Mouse (Mus musculus) lung, adult 2 months (tissue): ENCODE data around the gene Cdhr5.

Experiments
- CTCF ChIP-seq: fragments of 200-500 bp; IDR thresholded peaks from 2 replicates; pipeline ENCODE4 v1.5.1; 2011; ENCODE audit warnings: mild to moderate bottlenecking, low read length, control low read depth; ENCODE audit not compliant: insufficient read depth
- POLR2A ChIP-seq: fragments of 200-500 bp; IDR thresholded peaks from 2 replicates; pipeline ENCODE4 v1.6.1; 2011; ENCODE audit warnings: low read depth, mild to moderate bottlenecking, control low read depth, low read length, borderline replicate concordance; ENCODE audit errors: extremely low read depth

DNA sequence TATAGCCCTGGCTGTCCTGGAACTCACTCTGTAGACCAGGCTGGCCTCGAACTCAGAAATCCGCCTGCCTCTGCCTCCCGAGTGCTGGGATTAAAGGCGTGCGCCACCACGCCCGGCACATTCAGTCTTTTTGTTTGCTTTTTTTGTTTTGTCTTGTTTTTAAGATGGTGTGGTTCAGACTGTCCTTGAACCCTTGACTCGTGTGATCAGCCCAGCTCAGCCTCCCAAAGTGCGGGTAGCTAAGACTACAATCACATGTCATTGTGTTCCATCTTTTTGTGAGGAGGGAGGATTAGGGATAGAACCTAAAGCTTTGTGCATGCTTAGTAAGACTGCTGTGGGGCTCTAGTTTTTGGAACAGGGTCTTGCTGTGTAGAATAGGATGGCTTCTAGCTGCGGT is 45.0 kb downstream of the Cdhr5 start:
- no peak for TF ChIP-seq POLR2A
- no peak for TF ChIP-seq CTCF
